Comparison of ENCODE assay signal across 23 mouse cellular contexts in the genomic region with DNA sequence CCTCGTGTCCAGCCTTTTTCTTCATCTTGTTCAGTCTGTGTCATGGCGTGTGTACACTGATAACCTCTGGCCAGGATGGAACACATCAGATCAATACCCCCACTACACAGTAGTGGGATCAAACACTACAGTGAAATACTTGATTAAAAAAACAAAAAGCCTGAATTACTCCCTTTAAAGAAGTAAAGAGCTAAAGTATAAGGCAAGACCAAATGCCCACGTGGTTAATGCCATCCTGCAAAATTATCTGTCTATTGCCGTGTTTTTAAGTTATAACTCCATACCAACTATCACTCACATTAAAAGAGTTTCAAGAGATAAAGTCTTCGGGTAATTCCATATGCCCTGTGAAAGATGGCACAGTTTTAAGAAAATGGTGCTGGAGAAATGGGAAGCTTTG.
A peak's percentile ranks its signal among the peaks of the same experiment; 100 is the strongest.
DNase-seq lines count a peak whose midpoint lies in the region; ATAC-seq lines count a peak whose summit lies in the region.
"Had no signal": no experiment of that assay in that cellular context is flagged by ENCODE, and none has a peak within 500 bp of the region (broad histone marks: within the 10 kb centered on the region; RNA-seq: fewer than 3 reads in every experiment).

No protein-coding gene starts in this region.

- H3K27me3 ChIP-seq in midbrain, embryonic 11.5 days (ENCODE audit: control insufficient read depth, insufficient read depth, low read length): no peaks in the 10 kb centered on the region
- H3K27me3 ChIP-seq in midbrain, embryonic 16.5 days (ENCODE audit: control insufficient read depth, insufficient read depth, low read depth, low read length): no peaks in the 10 kb centered on the region
- H3K27me3 ChIP-seq: embryonic facial prominence, embryonic 13.5 days; embryonic facial prominence, embryonic 15.5 days; forebrain, embryonic 12.5 days had no signal

- no peak overlapping the region for H3K9ac ChIP-seq in midbrain, embryonic 11.5 days (ENCODE audit: low read length)
- H3K9ac ChIP-seq in midbrain, embryonic 16.5 days (ENCODE audit: low read depth, low read length): no peak overlapping the region
- H3K9ac ChIP-seq: embryonic facial prominence, embryonic 13.5 days; embryonic facial prominence, embryonic 15.5 days; forebrain, embryonic 12.5 days had no signal

- no peaks in the 10 kb centered on the region for H3K9me3 ChIP-seq in midbrain, embryonic 11.5 days (ENCODE audit: control insufficient read depth, low read length)
- no peaks in the 10 kb centered on the region for H3K9me3 ChIP-seq in midbrain, embryonic 16.5 days (replicated peaks; ENCODE audit: control insufficient read depth, low read length, poor library complexity, severe bottlenecking)
- H3K9me3 ChIP-seq: embryonic facial prominence, embryonic 13.5 days; embryonic facial prominence, embryonic 15.5 days; forebrain, embryonic 10.5 days; forebrain, embryonic 12.5 days had no signal

- DNase-seq in midbrain, embryonic 11.5 days (ENCODE audit: low spot score, missing footprints): peak; percentile 44
- no peak for DNase-seq in kidney, postnatal 4 days
- DNase-seq in right cerebral cortex, postnatal 10 days (ENCODE audit: low spot score in 2 of 2): no peak
- DNase-seq: adrenal gland, adult 8-10 months; adrenal gland, postnatal 14 days; adrenal gland, postnatal 36 days; cerebellum, adult 18-20 months; cerebellum, adult 8-10 months; cerebellum, adult 9-11 months; cerebellum, postnatal 14 days; cerebellum, postnatal 36 days; embryo, embryonic 11 days had no signal

- 85% methylated on average over 5 of the region's 5 CpGs for WGBS in midbrain, embryonic 11.5 days
- WGBS in midbrain, embryonic 16.5 days: 82% methylated on average over 5 of the region's 5 CpGs

- H3K4me1 ChIP-seq in midbrain, embryonic 11.5 days (ENCODE audit: control insufficient read depth, insufficient read depth, low read length): no peaks in the 10 kb centered on the region
- peaks cover 11% of the 10 kb centered on the region for H3K4me1 ChIP-seq in midbrain, embryonic 16.5 days (ENCODE audit: control insufficient read depth, insufficient read depth, low read length)

- no peak overlapping the region for H3K27ac ChIP-seq in midbrain, embryonic 11.5 days (ENCODE audit: low read depth, low read length)
- H3K27ac ChIP-seq in midbrain, embryonic 16.5 days (ENCODE audit: low read length): no peak overlapping the region
- H3K27ac ChIP-seq: embryonic facial prominence, embryonic 13.5 days; embryonic facial prominence, embryonic 15.5 days; forebrain, embryonic 10.5 days; forebrain, embryonic 12.5 days had no signal

- no peak overlapping the region for H3K4me3 ChIP-seq in midbrain, embryonic 11.5 days (ENCODE audit: low read depth, low read length)
- no peak overlapping the region for H3K4me3 ChIP-seq in midbrain, embryonic 16.5 days (ENCODE audit: low read depth, low read length)
- H3K4me3 ChIP-seq: embryonic facial prominence, embryonic 13.5 days; embryonic facial prominence, embryonic 15.5 days; forebrain, embryonic 10.5 days; forebrain, embryonic 12.5 days had no signal

- H3K4me2 ChIP-seq in midbrain, embryonic 11.5 days: no peak overlapping the region
- no peak overlapping the region for H3K4me2 ChIP-seq in midbrain, embryonic 16.5 days (ENCODE audit: low read length)
- H3K4me2 ChIP-seq: embryonic facial prominence, embryonic 13.5 days; embryonic facial prominence, embryonic 15.5 days; forebrain, embryonic 12.5 days had no signal

- H3K36me3 ChIP-seq in midbrain, embryonic 11.5 days (ENCODE audit: control insufficient read depth, insufficient read depth, low read length): no peaks in the 10 kb centered on the region
- H3K36me3 ChIP-seq in midbrain, embryonic 16.5 days (ENCODE audit: control insufficient read depth, insufficient read depth, low read length): no peaks in the 10 kb centered on the region
- H3K36me3 ChIP-seq: embryonic facial prominence, embryonic 13.5 days; embryonic facial prominence, embryonic 15.5 days; forebrain, embryonic 10.5 days; forebrain, embryonic 12.5 days had no signal

- no peak for ATAC-seq in midbrain, embryonic 11.5 days (ENCODE audit: low FRiP score)
- no peak for ATAC-seq in midbrain, embryonic 16.5 days
- ATAC-seq in erythroblast, adult 5-6 weeks (replicated peaks; ENCODE audit: low FRiP score, poor library complexity, severe bottlenecking): 0 out of 2 replicates have a peak, but pooled peaks have one; percentile 16
- ATAC-seq in megakaryocyte-erythroid progenitor cell, adult 5-6 weeks (replicated peaks; ENCODE audit: low FRiP score, low TSS enrichment, poor library complexity, severe bottlenecking): peak; percentile 24; the same call in 1 of the 2 replicates
- ATAC-seq: activated CD4-positive, CD25-positive, alpha-beta regulatory T cell, adult 4 months; forebrain, embryonic 14.5 days; forebrain, embryonic 16.5 days; Patski had no signal

Comparison
In these comparisons a context has a peak if more than half of its experiments do, and no peak if none do; other contexts are left out.
1. ATAC-seq: peak in erythroblast, adult 5-6 weeks (single experiment) and megakaryocyte-erythroid progenitor cell, adult 5-6 weeks (single experiment); none in midbrain, embryonic 11.5 days (single experiment) and midbrain, embryonic 16.5 days (single experiment).